Mouse (Mus musculus) left cerebral cortex, adult 9 months (tissue): ENCODE measurements around the gene P2rx3.

Experiments used
- DNase-seq, 2 experiments: peaks; one replicate each; pipeline ENCODE4 v3.0.0; 2022; ENCODE audit warnings: low spot score in 2 of 2

P2rx3 gene

GRCm38 (mm10) chr2:85037047-85038026, at the start of gene P2rx3, which contains the start of gene Ssrp1:
Gene P2rx3, minus strand, starts transcription at chr2:85037462.
Gene Ssrp1, plus strand, starts transcription at chr2:85037234.
- DNase-seq: peak; percentile 62 to 94

- no peak for DNase-seq
Observed at GRCm38 (mm10) chr2:85073751-85074150, 36.5 kb upstream of the P2rx3 start.

- no peak for DNase-seq
Observed at GRCm38 (mm10) chr2:85071921-85072320, 34.7 kb upstream of the P2rx3 start.

- DNase-seq: no peak
Observed at GRCm38 (mm10) chr2:85070086-85070485, 32.8 kb upstream of the P2rx3 start.

- no peak for DNase-seq
Observed at GRCm38 (mm10) chr2:85068626-85069025, 31.4 kb upstream of the P2rx3 start.

- DNase-seq: no peak
Observed at GRCm38 (mm10) chr2:85067903-85068625, 30.8 kb upstream of the P2rx3 start.

- DNase-seq: no peak
Observed at GRCm38 (mm10) chr2:85066937-85067336, 29.7 kb upstream of the P2rx3 start.

GRCm38 (mm10) chr2:85065141-85065875, 28.0 kb upstream of the P2rx3 start:
- peak in 1 of 2 experiments; percentile 68 for DNase-seq

GRCm38 (mm10) chr2:85061107-85061541, 23.9 kb upstream of the P2rx3 start:
- DNase-seq: no peak

- DNase-seq: no peak
Observed at GRCm38 (mm10) chr2:85060591-85061060, 23.4 kb upstream of the P2rx3 start.

- no peak for DNase-seq
Observed at GRCm38 (mm10) chr2:85059677-85060076, 22.4 kb upstream of the P2rx3 start.

GRCm38 (mm10) chr2:85056711-85057110, 19.4 kb upstream of the P2rx3 start:
- DNase-seq: no peak

GRCm38 (mm10) chr2:85053192-85053816, 16.0 kb upstream of the P2rx3 start:
- no peak for DNase-seq

GRCm38 (mm10) chr2:85050746-85051145, 13.5 kb upstream of the P2rx3 start:
- no peak for DNase-seq

GRCm38 (mm10) chr2:85050001-85050634, 12.9 kb upstream of the P2rx3 start:
- peak in 1 of 2 experiments; percentile 61 for DNase-seq

GRCm38 (mm10) chr2:85049277-85049676, 12.0 kb upstream of the P2rx3 start:
- DNase-seq: no peak

- DNase-seq: peak in 1 of 2 experiments; percentile 70
Observed at GRCm38 (mm10) chr2:85048168-85048751, 11.0 kb upstream of the P2rx3 start.

- peak; percentile 87 to 97 for DNase-seq
Observed at GRCm38 (mm10) chr2:85047596-85048167, 10.4 kb upstream of the P2rx3 start, which contains the start of gene Tnks1bp1. Gene Tnks1bp1, plus strand, starts transcription at chr2:85048022.

GRCm38 (mm10) chr2:85047081-85047480, 9.8 kb upstream of the P2rx3 start:
- no peak for DNase-seq

GRCm38 (mm10) chr2:85046222-85046621, 9.0 kb upstream of the P2rx3 start:
- DNase-seq: no peak
